Mouse (Mus musculus) intestine, postnatal 0 days (tissue): Measurements from ENCODE around the gene Efcc1. TPM values are rescaled to one million over a fixed set of nuclear protein-coding genes. Genes with fewer than 3 reads are reported as not detected.

ENCODE experiments used
- ATAC-seq: fragments of 200-750 bp; cut with Nextera tagmentation; 2 replicates; pipeline ENCODE4 v1.8.0; 2017; ENCODE audit warnings: mild to moderate bottlenecking, moderate TSS enrichment, moderate library complexity
- H3K27ac ChIP-seq: fragments of 300-500 bp; sonication (generic); 2 replicates; pipeline ENCODE4 v1.5.1; 2014; ENCODE audit warnings: mild to moderate bottlenecking, low read depth, low read length, moderate library complexity
- H3K27me3 ChIP-seq: fragments of 300-500 bp; sonication (generic); replicated peaks from 2 replicates; pipeline ENCODE4 v1.6.1; 2014; ENCODE audit warnings: low read length, mixed read lengths; ENCODE audit not compliant: control insufficient read depth, insufficient read depth
- H3K36me3 ChIP-seq: fragments of 300-500 bp; sonication (generic); 2 replicates; pipeline ENCODE4 v1.6.1; 2014; ENCODE audit warnings: mild to moderate bottlenecking, moderate library complexity; ENCODE audit not compliant: control insufficient read depth, insufficient read depth
- H3K4me1 ChIP-seq: fragments of 300-500 bp; sonication (generic); replicated peaks from 2 replicates; pipeline ENCODE4 v1.6.1; 2014; ENCODE audit warnings: antibody characterized with exemption, low read length, mixed read lengths; ENCODE audit not compliant: control insufficient read depth, insufficient read depth
- H3K4me2 ChIP-seq: fragments of 300-500 bp; sonication (generic); replicated peaks from 2 replicates; pipeline ENCODE4 v1.6.1; 2014; ENCODE audit warnings: low read depth, mild to moderate bottlenecking, moderate library complexity
- H3K4me3 ChIP-seq: fragments of 300-500 bp; sonication (generic); 2 replicates; pipeline ENCODE4 v1.5.1; 2014; ENCODE audit warnings: low read depth, low read length
- H3K9ac ChIP-seq: fragments of 300-500 bp; sonication (generic); 2 replicates; pipeline ENCODE4 v1.6.1; 2014; ENCODE audit warnings: mild to moderate bottlenecking, low read depth, low read length
- H3K9me3 ChIP-seq: fragments of 300-500 bp; sonication (generic); 2 replicates; pipeline ENCODE4 v1.6.1; 2016; ENCODE audit warnings: mixed run types; ENCODE audit not compliant: control insufficient read depth
- CTCF ChIP-seq: sonication (generic); IDR thresholded peaks from 2 replicates; pipeline ENCODE4 v1.5.1; 2016; ENCODE audit warnings: low read depth, mild to moderate bottlenecking, control low read depth, antibody characterized with exemption, moderate library complexity
- WGBS: fragments of 180-500 bp; shearing (Covaris S2); extraction: QIAGEN DNeasy Blood & Tissue Kit; methylation state at CpG from one replicate; pipeline ENCODE4 v1.1.7; 2014; 5-methylcytosine and 5-hydroxymethylcytosine counted together
- polyA plus RNA-seq: library from polyadenylated mRNA; unstranded; fragments of >200 nt; fragmentation: Nextera tagmentation; extraction: Ambion mirVana; gene quantifications from 2 replicates; pipeline ENCODE4 v1.2.1, GENCODE M21; 2015

Efcc1 gene
- polyA plus RNA-seq, 1 experiment from 2014 or later, result 0.86 TPM

- Histone ChIP-seq H3K4me3 (no peak overlapping the region), H3K27ac (no peak overlapping the region), H3K9ac (no peak overlapping the region), H3K4me1 (peaks cover 14% of the 10 kb centered on the region), H3K9me3 (no peaks in the 10 kb centered on the region), H3K4me2 (no peak overlapping the region), H3K27me3 (no peaks in the 10 kb centered on the region), H3K36me3 (no peaks in the 10 kb centered on the region)
- ATAC-seq, result peak; percentile 32; the same call in 1 of the 2 replicates
- WGBS, result 86% methylated on average over 11 of the region's 11 CpGs
- peak; percentile 62 for TF ChIP-seq CTCF
Observed at GRCm38 (mm10) chr6:87779174-87780165, 48.8 kb downstream of the Efcc1 start.

GRCm38 (mm10) chr6:87780546-87781301, 50.1 kb downstream of the Efcc1 start:
- Histone ChIP-seq H3K9me3 (no peaks in the 10 kb centered on the region), H3K27ac (no peak overlapping the region), H3K27me3 (no peaks in the 10 kb centered on the region), H3K4me1 (peaks cover 14% of the 10 kb centered on the region), H3K4me2 (no peak overlapping the region), H3K36me3 (no peaks in the 10 kb centered on the region), H3K4me3 (no peak overlapping the region), H3K9ac (no peak overlapping the region)
- no peak for TF ChIP-seq CTCF
- no peak for ATAC-seq
- WGBS, result 79% methylated on average over 10 of the region's 10 CpGs

DNA sequence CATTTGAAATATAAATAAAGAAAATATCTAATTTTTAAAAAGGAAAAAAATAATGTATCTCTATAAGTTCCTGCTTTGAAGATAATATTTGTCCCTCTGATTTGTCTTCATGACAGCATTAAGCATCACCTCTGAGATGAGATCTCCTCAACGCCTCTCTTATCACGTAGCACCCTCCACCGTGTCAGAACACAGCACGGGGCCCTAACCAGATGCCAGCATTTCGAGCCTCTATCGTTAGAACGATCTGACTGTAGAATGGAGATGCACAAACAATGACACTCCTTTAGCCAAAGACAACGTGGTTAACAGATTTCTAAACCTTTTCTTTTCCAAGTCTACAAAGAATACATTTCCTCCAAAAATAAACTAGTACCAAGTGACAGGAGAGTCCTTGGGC, 53.4 kb downstream of the Efcc1 start:
- no peak for ATAC-seq
- 79% methylated on average over 8 of the region's 8 CpGs for WGBS
- TF ChIP-seq CTCF, result no peak

DNA sequence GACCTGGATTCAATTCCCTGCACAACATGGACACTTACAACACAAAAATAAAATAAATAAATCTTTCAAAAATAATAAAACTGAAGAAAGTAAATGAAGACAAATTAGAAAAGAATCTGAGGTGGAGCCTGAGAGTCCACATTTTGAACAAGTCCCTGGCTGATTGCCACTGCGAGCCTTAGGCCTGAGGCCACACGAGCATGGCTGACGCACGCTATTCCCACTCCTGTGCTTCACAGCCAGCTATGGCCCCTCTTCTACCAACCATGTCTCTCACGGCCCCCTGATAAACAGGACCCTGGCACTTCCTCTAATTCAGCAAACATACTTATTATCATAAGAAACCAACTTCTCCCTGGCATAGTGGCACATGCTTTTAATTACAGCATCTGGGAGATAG, 56.0 kb downstream of the Efcc1 start:
- H3K9ac ChIP-seq, result no peak overlapping the region
- TF ChIP-seq CTCF, result no peak
- no peak for ATAC-seq
- no peaks in the 10 kb centered on the region for H3K9me3 ChIP-seq
- no peaks in the 10 kb centered on the region for H3K27me3 ChIP-seq
- H3K4me2 ChIP-seq, result no peak overlapping the region
- H3K4me3 ChIP-seq, result no peak overlapping the region
- WGBS, result 80% methylated on average over 5 of the region's 5 CpGs
- peak overlapping the region; percentile 80 for H3K27ac ChIP-seq
- H3K36me3 ChIP-seq, result no peaks in the 10 kb centered on the region; the same call in 1 of the 2 replicates
- H3K4me1 ChIP-seq, result peaks cover 13% of the 10 kb centered on the region

More for the DNA sequence above, 53.4 kb downstream of the Efcc1 start:
- Histone ChIP-seq H3K36me3 (no peaks in the 10 kb centered on the region), H3K4me3 (no peak overlapping the region), H3K27ac (no peak overlapping the region), H3K4me1 (peaks cover 8% of the 10 kb centered on the region), H3K4me2 (no peak overlapping the region), H3K9me3 (no peaks in the 10 kb centered on the region), H3K9ac (no peak overlapping the region), H3K27me3 (no peaks in the 10 kb centered on the region)

- Histone ChIP-seq H3K27ac (peak overlapping the region; percentile 80), H3K9ac (no peak overlapping the region), H3K36me3 (peaks cover 7% of the 10 kb centered on the region), H3K4me2 (0 out of 2 replicates have a peak overlapping the region, but pooled peaks have one; percentile 13), H3K27me3 (no peaks in the 10 kb centered on the region), H3K9me3 (no peaks in the 10 kb centered on the region), H3K4me3 (no peak overlapping the region), H3K4me1 (peaks cover 13% of the 10 kb centered on the region)
- ATAC-seq, result peak; percentile 58
- no peak for TF ChIP-seq CTCF
- WGBS, result 63% methylated on average over 6 of the region's 6 CpGs
Observed at GRCm38 (mm10) chr6:87787108-87787890, 56.6 kb downstream of the Efcc1 start.
